Mouse (Mus musculus) hindbrain, embryonic 10.5 days (tissue): ENCODE measurements at regions not wholly inside any gene's neighbourhood (a gene's known extent, or its start where the extent isn't known, plus 50 kb on each side); places are given as distances from the start of the nearest gene placed in this dataset.

ENCODE experiments used
- DNase-seq: peaks from one replicate; pipeline ENCODE4 v3.0.0-alpha.2; 2017; ENCODE audit warnings: low spot score
- H3K27ac ChIP-seq: fragments of 300-500 bp; sonication (generic); 2 replicates; pipeline ENCODE4 v1.5.1; 2016; ENCODE audit warnings: mild to moderate bottlenecking, moderate library complexity
- H3K27me3 ChIP-seq: fragments of 300-500 bp; sonication (generic); 2 replicates; pipeline ENCODE4 v1.6.1; 2016; ENCODE audit warnings: mild to moderate bottlenecking; ENCODE audit not compliant: poor library complexity, insufficient read depth, severe bottlenecking
- H3K36me3 ChIP-seq: fragments of 300-500 bp; sonication (generic); 2 replicates; pipeline ENCODE4 v1.6.1; 2016; ENCODE audit warnings: mild to moderate bottlenecking, moderate library complexity
- H3K4me1 ChIP-seq: fragments of 300-500 bp; sonication (generic); replicated peaks from 2 replicates; pipeline ENCODE4 v1.6.1; 2016; ENCODE audit warnings: mild to moderate bottlenecking
- H3K4me3 ChIP-seq: fragments of 300-500 bp; sonication (generic); 2 replicates; pipeline ENCODE4 v1.5.1; 2016; ENCODE audit warnings: mild to moderate bottlenecking, moderate library complexity
- H3K9me3 ChIP-seq: fragments of 300-500 bp; sonication (generic); 2 replicates; pipeline ENCODE4 v1.6.1; 2016; ENCODE audit warnings: mild to moderate bottlenecking, moderate library complexity
- WGBS: fragments of 180-500 bp; shearing (Covaris S2); methylation state at CpG from one replicate; pipeline ENCODE4 v1.1.7; 2016; 5-methylcytosine and 5-hydroxymethylcytosine counted together

DNA sequence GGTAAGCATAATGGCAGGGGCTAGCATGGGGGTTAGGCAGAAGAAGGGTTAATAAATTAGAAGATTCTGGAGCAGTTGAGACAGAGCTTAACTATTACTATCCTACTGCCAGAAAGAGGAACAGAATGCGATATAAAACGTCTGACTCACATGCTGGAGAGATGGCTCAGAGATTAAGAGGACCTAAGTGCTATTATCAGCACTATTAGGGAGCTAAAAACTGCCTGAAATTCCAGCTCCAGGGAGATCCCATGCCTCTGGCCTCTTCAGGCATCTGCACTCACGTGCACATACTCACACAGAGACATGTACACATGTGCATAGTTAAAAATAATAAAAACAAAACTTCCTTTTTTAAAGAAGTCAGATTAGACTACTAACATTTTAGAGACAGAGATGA is 143.6 kb downstream of the Dhx15 start:
- Histone ChIP-seq H3K27me3 (no peaks in the 10 kb centered on the region), H3K4me1 (no peaks in the 10 kb centered on the region), H3K36me3 (no peaks in the 10 kb centered on the region), H3K4me3 (no peak overlapping the region), H3K9me3 (no peaks in the 10 kb centered on the region), H3K27ac (no peak overlapping the region)
- DNase-seq, result no peak
- WGBS, result 89% methylated on average over 3 of the region's 3 CpGs

DNA sequence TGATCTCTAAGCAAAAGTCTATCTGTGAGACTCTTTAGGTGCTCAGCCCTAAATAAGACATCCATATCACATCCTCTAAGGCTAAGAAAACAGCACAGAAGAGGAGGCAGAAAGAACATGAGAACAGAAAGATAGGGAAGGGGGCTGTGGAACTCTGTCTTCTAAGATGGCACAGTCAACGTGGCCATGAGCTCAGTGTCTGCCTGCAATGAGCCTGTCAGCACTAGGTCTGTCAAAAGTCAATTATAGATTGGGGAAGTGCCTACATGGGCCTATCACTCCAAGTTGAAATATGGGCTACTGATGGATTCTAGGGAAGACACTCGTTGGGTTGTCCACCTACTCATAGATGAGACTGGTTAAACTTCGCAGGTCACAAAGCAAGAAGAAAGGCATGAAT is 146.2 kb downstream of the Dhx15 start:
- Histone ChIP-seq H3K27ac (no peak overlapping the region), H3K9me3 (no peaks in the 10 kb centered on the region), H3K4me1 (no peaks in the 10 kb centered on the region), H3K4me3 (no peak overlapping the region), H3K36me3 (no peaks in the 10 kb centered on the region), H3K27me3 (no peaks in the 10 kb centered on the region)
- WGBS, result 88% methylated on average over 3 of the region's 3 CpGs
- DNase-seq, result no peak

GRCm38 (mm10) chr5:52041447-52041846 is 148.9 kb downstream of the Dhx15 start:
- Histone ChIP-seq H3K9me3 (no peaks in the 10 kb centered on the region), H3K27me3 (no peaks in the 10 kb centered on the region), H3K27ac (no peak overlapping the region), H3K36me3 (no peaks in the 10 kb centered on the region), H3K4me1 (no peaks in the 10 kb centered on the region), H3K4me3 (no peak overlapping the region)
- no peak for DNase-seq
- 86% methylated on average over 3 of the region's 3 CpGs for WGBS

DNA sequence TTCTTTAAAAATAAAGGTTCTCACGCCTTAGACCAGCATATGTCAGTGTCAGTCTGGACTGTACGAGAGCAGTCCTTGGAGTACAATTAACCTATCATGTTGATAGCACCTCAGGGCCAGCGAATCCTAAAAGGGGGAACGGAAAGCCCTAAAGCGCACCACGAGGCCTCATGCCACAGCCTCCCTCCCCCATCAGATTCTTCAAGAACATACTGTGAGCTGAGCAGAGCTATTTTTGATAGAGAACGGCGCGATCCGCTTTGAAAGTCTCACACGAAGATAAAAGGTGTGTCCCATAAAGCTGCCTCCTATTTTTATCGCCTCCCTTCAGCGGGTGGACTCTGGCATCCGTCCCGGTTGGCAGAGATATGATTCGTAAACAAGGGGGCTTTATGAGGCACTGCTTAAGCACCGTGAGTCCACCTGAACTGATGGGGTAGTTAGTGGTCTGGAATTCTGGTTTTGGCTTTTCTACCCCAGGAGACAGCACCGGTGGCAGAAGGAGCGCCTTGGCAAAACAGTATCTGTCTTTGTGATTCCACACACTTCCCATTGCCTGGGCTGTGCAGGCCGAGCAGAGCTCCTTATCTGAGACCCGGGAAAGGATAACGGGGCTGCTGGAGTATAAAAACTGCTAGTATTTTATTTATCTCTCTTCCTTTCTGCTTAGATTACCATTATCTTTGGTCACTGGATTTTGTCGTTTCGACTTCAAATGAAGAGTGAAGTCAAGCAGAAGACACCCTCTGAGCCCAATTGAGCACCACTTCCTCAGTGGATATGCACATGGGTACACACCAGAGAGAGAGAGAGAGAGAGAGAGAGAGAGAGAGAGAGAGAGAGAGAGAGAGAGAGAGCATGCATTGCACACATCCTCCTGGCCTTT is 149.6 kb downstream of the Dhx15 start:
- H3K27me3 ChIP-seq, result no peaks in the 10 kb centered on the region
- WGBS, result 85% methylated on average over 24 of the region's 24 CpGs
- H3K36me3 ChIP-seq, result no peaks in the 10 kb centered on the region
- H3K9me3 ChIP-seq, result no peaks in the 10 kb centered on the region
- H3K4me3 ChIP-seq, result no peak overlapping the region
- no peak overlapping the region for H3K27ac ChIP-seq
- DNase-seq, result no peak
- no peaks in the 10 kb centered on the region for H3K4me1 ChIP-seq

DNA sequence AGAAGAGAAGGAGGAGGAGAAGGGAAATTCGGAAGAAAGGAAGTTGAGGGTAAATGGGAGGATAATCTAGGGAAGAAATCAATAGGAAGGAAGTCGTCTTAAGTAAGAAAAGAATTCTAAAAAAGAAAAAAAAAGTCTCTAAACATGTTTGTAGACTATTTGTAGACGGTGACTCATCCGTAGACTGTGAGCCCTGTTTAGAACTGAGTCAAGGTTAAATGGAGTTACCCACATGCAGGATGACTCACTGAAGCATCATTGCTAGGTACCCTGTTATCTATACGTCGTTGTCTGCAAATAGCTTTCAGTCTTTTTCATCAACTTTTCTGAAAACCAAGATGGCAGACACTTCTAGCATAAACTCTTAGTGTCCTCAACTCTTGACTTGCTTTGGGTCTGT is 155.0 kb downstream of the Dhx15 start:
- WGBS, result 88% methylated on average over 6 of the region's 6 CpGs
- H3K36me3 ChIP-seq, result no peaks in the 10 kb centered on the region
- no peaks in the 10 kb centered on the region for H3K4me1 ChIP-seq
- no peak for DNase-seq
- H3K27me3 ChIP-seq, result no peaks in the 10 kb centered on the region
- H3K4me3 ChIP-seq, result no peak overlapping the region
- no peaks in the 10 kb centered on the region for H3K9me3 ChIP-seq
- H3K27ac ChIP-seq, result no peak overlapping the region

GRCm38 (mm10) chr5:52027478-52027877 is 162.8 kb downstream of the Dhx15 start:
- Histone ChIP-seq H3K4me1 (no peaks in the 10 kb centered on the region), H3K36me3 (no peaks in the 10 kb centered on the region)

DNA sequence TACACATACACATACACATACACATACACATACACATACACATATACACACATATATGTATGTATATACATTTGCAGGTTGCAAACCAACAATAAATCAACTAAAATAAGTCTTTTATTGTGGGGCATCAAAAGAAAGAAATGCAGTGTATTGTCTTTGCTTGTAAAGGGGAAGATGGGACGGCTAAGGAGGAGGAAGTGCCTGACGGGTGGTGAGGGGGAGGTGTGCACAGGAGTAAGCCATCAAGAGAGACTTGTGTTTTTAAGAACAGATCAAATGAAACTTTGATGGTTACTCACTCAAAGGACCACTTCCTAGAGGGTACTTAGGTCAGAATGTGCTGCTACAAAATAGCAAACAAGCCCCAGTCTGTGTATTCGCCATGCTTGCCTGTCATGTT is 164.2 kb downstream of the Dhx15 start:
- H3K4me1 ChIP-seq, result no peaks in the 10 kb centered on the region
- 67% methylated on average over 3 of the region's 3 CpGs for WGBS
- H3K27ac ChIP-seq, result no peak overlapping the region
- no peak overlapping the region for H3K4me3 ChIP-seq
- no peaks in the 10 kb centered on the region for H3K36me3 ChIP-seq
- H3K27me3 ChIP-seq, result no peaks in the 10 kb centered on the region
- no peak for DNase-seq
- H3K9me3 ChIP-seq, result no peaks in the 10 kb centered on the region

More at GRCm38 (mm10) chr5:52027478-52027877, 162.8 kb downstream of the Dhx15 start:
- WGBS, result 88% methylated on average over 4 of the region's 4 CpGs
- H3K4me3 ChIP-seq, result no peak overlapping the region
- no peaks in the 10 kb centered on the region for H3K9me3 ChIP-seq
- DNase-seq, result no peak
- no peak overlapping the region for H3K27ac ChIP-seq
- no peaks in the 10 kb centered on the region for H3K27me3 ChIP-seq

GRCm38 (mm10) chr5:52023212-52023611 is 167.1 kb downstream of the Dhx15 start:
- DNase-seq, result no peak

DNA sequence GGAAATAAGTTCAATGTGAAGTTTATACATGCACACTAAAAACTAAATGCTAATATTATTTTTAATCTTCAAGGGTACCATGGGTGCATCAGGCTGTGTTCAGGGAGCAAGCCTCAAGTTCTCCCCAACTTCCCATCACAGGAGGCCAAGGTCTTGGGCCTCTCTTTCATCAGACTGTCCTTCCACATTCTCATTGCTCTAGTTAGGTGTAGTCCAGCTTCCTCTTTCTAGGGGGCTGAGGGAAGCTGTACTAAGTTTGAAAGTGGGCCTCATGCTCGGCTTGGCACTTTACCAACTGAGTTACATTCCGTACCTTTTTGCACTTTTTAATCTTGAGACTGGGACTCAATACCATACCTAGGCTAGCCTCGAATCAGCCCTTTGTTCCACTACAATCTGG is 173.3 kb downstream of the Dhx15 start:
- no peak for DNase-seq
- no peaks in the 10 kb centered on the region for H3K9me3 ChIP-seq
- no peaks in the 10 kb centered on the region for H3K27me3 ChIP-seq
- no peak overlapping the region for H3K4me3 ChIP-seq
- H3K4me1 ChIP-seq, result no peaks in the 10 kb centered on the region
- H3K36me3 ChIP-seq, result no peaks in the 10 kb centered on the region
- 80% methylated on average over 3 of the region's 3 CpGs for WGBS
- no peak overlapping the region for H3K27ac ChIP-seq

More at GRCm38 (mm10) chr5:52023212-52023611, 167.1 kb downstream of the Dhx15 start:
- no peak overlapping the region for H3K4me3 ChIP-seq
- WGBS, result 92% methylated on average over 9 of the region's 9 CpGs
- no peaks in the 10 kb centered on the region for H3K4me1 ChIP-seq
- H3K27ac ChIP-seq, result no peak overlapping the region
- H3K36me3 ChIP-seq, result no peaks in the 10 kb centered on the region
- no peaks in the 10 kb centered on the region for H3K9me3 ChIP-seq
- H3K27me3 ChIP-seq, result no peaks in the 10 kb centered on the region

GRCm38 (mm10) chr5:52015786-52016185 is 174.5 kb downstream of the Dhx15 start:
- H3K27me3 ChIP-seq, result no peaks in the 10 kb centered on the region
- no peak for DNase-seq
- no peaks in the 10 kb centered on the region for H3K4me1 ChIP-seq
- H3K27ac ChIP-seq, result no peak overlapping the region
- WGBS, result 51% methylated on average over 6 of the region's 6 CpGs
- no peaks in the 10 kb centered on the region for H3K36me3 ChIP-seq
- no peak overlapping the region for H3K4me3 ChIP-seq
- H3K9me3 ChIP-seq, result no peaks in the 10 kb centered on the region

DNA sequence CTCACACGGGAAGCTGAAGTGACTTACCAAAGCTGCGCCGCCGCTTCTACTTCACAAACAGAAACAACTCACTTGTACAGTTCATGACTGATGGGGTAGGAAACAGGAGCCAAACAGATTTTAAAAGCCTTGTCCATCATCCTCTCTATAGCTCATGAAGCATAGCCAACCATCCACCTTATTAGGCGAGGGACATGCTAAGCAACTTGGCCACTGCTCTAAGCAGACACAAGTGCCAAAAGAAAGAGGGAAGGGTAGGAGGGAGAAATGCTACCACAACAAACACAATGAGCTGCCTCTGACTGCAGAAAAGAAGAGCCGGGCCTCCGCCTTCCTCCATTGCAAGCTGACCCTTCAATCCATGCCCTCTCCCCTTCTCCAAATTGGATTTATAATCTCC is 179.9 kb downstream of the Dhx15 start:
- WGBS, result 92% methylated on average over 7 of the region's 7 CpGs
- H3K4me1 ChIP-seq, result 0 out of 2 replicates have a peak, but pooled peaks cover 4% of the 10 kb centered on the region
- H3K9me3 ChIP-seq, result no peaks in the 10 kb centered on the region
- no peak overlapping the region for H3K27ac ChIP-seq
- H3K4me3 ChIP-seq, result no peak overlapping the region
- H3K27me3 ChIP-seq, result no peaks in the 10 kb centered on the region
- no peak for DNase-seq
- no peaks in the 10 kb centered on the region for H3K36me3 ChIP-seq

GRCm38 (mm10) chr5:52008942-52009341 is 181.4 kb downstream of the Dhx15 start:
- Histone ChIP-seq H3K27me3 (no peaks in the 10 kb centered on the region), H3K27ac (no peak overlapping the region), H3K9me3 (no peaks in the 10 kb centered on the region), H3K4me3 (no peak overlapping the region), H3K4me1 (0 out of 2 replicates have a peak, but pooled peaks cover 4% of the 10 kb centered on the region), H3K36me3 (no peaks in the 10 kb centered on the region)
- 88% methylated on average over 3 of the region's 3 CpGs for WGBS
- DNase-seq, result no peak

DNA sequence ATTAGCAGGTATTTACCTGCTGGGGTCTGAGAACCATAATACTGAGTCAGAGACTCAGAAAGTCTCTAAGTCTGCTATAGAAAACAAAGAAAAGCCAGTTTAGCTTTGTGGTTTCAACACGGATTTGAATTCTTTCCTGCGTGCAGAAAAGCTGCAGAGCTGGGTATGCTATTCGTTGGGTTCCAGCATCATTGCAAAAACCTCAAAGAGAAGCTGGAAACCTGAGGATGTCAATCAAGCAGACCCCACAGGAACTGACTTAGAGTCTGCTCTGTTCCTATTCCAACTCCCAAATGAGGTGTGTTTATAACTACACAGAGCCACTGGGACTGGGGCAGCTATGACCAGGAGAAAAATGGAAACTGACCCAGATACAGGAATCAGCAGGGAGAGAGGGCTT is 183.5 kb downstream of the Dhx15 start:
- no peak for DNase-seq
- no peak overlapping the region for H3K4me3 ChIP-seq
- 84% methylated on average over 3 of the region's 3 CpGs for WGBS

More for the DNA sequence above, 183.5 kb downstream of the Dhx15 start:
- no peaks in the 10 kb centered on the region for H3K9me3 ChIP-seq
- no peaks in the 10 kb centered on the region for H3K27me3 ChIP-seq
- H3K36me3 ChIP-seq, result no peaks in the 10 kb centered on the region
- H3K4me1 ChIP-seq, result 0 out of 2 replicates have a peak, but pooled peaks cover 4% of the 10 kb centered on the region
- H3K27ac ChIP-seq, result no peak overlapping the region
